Mouse (Mus musculus): ENCODE measurements around the gene Lexm.
A peak's percentile ranks its signal among the peaks of the same experiment; 100 is the strongest.

The Lexm gene

DNA sequence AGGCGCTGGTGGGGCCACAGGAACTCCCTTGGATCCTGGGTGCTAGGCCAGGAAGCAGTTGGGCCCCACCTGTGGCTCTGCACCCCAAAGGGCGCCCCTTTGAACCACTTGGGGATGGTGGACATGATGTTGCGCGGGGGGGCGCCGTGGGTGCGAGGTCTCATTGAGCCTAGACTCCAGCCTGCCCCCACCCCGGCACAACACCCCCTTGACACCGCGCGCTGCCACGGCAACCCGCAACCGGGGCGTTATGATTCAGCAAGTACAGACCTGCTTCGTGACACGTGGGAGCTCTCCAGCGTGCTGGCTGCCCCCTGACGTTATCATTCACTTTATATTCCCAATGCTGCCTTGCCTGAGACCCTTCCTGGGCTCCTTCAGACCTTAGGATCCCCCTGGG lies at the start of gene Lexm:
TSS of gene Lexm (minus strand) at position 186 of the 400 bp plus-strand sequence.
- DNase-seq (ENCODE audit: low read depth, low spot score) = peak; percentile 77

DNA sequence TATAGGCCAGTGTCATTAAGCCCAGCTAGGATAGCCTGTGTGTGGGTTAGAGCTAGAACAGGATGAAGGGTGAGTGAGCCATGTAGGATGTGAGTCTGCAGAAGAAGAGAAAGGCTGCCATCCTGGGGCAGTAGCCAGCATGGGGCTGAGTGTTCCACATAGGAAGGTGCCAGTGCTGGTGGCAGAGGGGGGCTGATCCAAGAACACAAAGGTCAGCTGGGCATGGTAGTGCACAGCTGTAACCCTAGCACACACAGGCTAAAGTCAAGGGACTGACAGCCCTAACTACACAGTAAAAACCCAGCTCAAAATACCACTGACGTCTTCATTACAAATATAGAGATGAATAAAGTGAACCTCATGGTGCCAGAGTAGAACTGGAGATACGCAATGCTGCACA lies 49.5 kb upstream of the Lexm start:
- DNase-seq (ENCODE audit: low read depth, low spot score) = no peak

DNA sequence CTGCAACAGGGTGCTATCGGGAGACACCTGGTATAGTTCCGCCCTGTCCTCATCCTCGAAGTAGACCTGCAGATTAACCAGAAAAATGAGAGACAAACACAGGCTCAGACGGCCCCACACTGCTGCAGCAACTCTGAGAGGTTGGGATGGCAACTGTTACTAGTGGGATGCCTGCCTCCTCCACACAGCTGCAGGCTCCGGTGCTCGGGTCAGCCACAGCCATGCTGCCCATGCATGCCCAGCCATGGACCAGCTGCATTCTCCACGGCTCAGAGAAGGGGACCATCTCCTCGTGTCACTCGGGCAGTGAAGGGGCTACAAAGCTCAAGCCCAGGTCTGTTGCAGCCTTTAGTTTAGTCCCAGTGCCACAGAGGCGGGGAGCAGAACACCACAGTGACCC lies 48.6 kb upstream of the Lexm start:
- no peak for DNase-seq (ENCODE audit: low read depth, low spot score)

DNA sequence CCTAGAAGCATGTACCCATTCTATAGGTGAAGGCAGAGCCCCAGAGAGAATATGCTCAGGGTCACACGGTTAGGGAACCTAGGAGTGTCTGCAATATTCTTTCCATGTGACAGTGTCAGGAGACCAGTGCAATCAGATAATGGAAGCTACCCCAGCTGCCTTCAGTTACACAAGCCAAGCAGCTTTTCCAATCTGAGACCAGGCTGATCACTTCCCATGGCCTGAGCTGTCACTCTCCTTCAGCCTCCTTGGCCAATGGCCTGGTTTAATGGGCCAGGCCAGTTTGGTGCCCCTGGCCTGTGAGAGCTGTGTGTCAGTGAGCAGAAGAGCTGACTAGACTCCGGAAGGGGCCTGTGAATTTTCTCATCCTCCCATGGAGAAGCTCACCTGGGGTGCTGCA lies 48.2 kb upstream of the Lexm start:
- DNase-seq (ENCODE audit: low read depth, low spot score) = no peak

DNA sequence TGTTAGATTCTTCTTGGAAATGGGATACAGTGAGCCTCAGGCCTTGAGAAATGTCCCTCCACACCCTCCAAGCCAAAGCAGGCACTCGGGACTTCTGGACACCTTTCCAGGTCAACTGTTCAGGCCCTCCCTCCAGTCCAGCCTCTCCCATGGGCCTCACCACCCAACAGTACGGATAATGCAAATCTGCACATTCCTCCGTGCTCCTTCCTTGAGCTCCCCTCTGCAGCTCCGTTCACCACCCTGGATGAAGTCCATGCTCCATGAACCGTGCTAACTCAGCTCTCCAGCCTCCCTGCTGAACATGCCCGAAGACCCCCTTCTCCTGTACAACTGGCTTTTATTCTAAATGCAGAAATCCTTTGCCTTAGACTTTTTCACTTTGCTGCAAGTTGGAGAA lies 47.7 kb upstream of the Lexm start:
- DNase-seq (ENCODE audit: low read depth, low spot score) = peak; percentile 41

DNA sequence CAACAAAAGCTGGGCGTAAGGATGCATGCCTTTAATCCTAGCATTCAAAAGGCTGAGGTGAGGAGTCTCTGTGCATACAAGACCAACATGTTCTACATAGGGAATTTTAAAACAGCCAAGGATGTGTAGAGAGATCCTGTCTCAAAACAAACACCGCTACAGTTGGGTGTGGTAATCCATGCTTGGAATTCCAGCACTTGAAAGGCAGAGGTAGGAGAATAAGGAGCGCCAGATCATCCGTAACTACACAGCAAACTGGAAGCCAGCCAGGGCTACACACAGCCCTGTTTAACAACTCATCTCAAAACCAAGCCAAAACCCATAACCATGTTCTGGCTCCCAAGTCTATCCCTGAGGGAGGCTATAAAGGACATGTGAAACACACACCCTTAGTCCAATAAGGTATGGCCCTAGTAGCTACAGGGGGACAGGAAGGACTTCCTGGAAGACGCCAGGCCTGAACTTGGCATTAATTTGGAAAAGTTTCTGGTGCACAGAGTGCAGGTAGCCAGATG lies 47.0 kb upstream of the Lexm start:
- DNase-seq (ENCODE audit: low read depth, low spot score) = peak; percentile 78

DNA sequence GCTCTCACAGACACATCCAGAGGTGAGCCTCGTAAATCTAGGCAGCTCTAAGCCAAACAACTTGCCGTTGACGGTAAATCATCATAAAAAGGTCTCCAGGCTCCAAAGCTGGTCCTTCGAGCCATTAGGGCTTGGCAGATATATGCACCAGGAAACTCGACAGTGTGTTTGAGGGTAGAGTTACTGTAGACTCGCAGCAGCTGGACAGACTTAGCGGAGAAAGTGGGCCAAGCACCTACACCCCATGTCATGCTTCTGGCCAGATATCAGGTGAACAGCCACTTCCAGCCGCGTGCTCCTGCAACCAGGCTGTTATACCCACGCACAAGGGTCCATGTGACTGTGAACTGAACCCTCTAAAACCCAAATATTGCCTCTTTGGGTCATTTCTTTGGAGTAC lies 38.6 kb upstream of the Lexm start:
- no peak for DNase-seq (ENCODE audit: low read depth, low spot score)

DNA sequence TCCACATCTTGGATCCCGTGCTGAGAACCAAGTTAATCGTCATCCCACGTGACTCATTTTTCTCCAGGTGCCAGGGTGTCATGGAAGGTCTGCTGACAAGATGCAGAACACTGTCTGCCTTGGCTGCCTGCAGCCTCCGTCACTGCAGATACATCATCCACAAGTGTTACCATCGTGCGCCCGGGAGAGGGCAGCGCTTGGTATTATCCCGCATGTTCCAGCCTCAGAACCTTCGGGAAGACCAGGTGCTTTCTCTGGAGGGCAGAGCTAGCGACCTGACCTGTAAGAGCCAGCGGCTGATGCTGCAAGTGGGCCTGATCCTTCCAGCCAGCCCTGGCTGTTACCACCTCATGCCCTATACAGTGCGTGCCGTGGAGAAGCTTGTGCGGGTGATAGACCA lies 36.0 kb upstream of the Lexm start:
- peak; percentile 31 for DNase-seq (ENCODE audit: low read depth, low spot score)

DNA sequence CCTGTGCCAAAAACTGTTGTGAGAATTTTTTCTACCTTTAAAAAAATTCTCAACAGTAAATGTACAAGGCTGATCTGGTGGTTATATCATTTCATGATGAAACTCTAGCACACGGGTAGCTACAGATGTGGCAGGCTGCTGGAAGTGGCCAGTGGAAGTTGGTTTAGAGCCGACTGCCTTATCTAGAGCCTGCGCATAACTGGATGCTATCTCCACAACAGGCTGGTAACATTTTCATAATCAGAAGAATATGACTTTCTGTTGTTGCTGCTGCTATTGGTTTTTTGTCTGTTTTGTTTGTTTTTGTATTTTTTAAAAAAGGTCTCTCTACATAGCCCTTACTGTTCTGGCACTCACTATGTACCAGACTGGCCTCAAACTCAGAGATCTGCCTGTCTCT lies 35.5 kb upstream of the Lexm start:
- DNase-seq (ENCODE audit: low read depth, low spot score) = no peak

DNA sequence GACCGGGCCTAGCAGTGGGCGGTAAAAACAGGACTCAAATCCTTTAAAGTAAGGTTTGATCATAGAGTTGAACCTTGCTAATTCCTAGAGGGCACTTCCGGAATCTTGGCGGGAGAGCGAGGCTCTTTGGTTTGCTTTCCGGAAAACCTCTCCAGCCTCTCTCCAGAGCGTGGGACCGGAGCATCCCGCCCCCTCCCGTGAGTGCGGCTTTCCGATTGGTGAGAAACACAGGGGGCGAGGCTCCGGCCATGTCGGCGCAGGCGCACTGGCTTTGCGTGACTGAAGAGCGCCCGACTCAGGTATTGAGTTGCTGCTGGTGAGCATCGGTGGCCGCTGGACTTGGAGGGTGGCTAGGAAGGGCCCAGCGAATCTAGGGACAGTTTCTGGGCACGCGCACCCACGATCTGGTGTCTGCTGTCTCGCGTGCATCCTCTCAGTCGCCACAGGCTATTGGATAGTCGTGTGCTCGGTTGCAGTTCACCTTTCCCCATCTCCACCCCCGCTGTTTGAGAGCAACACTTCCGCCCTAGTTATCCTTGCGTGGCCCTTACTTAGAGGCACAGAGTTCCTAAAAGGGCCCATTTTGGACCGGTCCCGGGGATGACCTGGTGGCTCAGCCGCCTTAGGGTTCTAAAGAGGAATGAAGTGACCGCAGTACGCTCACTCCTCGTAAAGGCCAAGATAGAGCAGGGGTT lies 33.9 kb upstream of the Lexm start, which contains the start of gene Pars2:
TSS of gene Pars2 (plus strand) at position 237 of the 695 bp plus-strand sequence.
- peak; percentile 99 for DNase-seq (ENCODE audit: low read depth, low spot score)

DNA sequence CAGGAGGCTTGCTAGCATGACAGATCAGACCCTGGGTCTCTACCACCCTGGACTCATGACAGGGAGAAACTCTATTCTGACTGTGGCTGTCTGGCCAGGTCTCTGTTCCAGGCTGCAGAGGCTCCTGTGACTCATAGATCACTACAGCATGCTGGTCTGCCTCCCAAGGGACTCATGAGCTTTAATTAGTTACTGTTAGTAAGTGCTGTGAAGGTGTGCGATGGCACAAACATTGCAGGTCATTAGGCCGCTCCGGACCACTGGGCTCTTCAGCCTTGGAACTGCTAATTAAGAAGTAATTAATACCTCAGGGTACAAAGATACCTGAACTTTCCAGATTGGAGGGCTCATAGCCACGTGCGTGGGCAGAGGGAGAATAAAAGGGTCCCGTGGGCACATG lies 30.1 kb upstream of the Lexm start:
- no peak for DNase-seq (ENCODE audit: low read depth, low spot score)

DNA sequence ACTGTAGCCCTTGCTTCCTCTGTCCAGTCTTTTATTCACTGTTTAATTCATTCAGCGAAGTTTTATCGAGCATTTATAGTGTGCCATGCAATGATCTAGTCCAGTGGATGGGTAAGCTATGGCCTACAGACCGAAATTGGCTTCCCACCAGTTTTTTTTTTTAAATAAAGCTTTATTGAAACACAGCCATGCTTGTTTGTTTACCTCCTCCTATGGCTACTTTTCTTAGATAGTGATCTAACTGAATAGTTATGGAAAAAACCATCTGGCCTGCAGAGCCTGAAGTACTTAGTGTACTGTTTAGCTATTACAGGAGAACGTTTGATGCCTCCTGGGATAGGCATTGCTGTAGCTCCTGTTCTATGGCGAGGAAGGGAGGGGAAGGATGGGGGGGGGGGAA lies 28.8 kb upstream of the Lexm start:
- DNase-seq (ENCODE audit: low read depth, low spot score) = no peak

DNA sequence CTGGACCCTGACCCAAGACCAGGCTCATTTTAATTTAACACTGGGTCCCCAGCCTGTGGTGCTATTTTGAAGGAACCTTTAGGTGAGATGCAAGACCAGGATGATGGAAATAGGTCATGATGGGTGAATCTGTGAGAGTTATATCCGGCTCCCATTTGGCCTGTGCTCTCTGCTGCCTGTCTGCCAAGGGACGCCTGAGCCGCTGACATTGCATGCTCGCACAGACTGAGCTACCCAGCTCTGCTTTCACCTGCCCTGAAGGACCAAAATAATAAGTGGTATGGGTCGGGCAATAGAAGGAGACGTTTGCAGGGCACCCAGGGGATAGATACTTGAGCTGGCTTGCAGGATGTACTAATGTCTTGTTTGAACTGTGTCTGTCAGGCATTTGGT lies 27.2 kb upstream of the Lexm start:
- DNase-seq (ENCODE audit: low read depth, low spot score) = no peak

DNA sequence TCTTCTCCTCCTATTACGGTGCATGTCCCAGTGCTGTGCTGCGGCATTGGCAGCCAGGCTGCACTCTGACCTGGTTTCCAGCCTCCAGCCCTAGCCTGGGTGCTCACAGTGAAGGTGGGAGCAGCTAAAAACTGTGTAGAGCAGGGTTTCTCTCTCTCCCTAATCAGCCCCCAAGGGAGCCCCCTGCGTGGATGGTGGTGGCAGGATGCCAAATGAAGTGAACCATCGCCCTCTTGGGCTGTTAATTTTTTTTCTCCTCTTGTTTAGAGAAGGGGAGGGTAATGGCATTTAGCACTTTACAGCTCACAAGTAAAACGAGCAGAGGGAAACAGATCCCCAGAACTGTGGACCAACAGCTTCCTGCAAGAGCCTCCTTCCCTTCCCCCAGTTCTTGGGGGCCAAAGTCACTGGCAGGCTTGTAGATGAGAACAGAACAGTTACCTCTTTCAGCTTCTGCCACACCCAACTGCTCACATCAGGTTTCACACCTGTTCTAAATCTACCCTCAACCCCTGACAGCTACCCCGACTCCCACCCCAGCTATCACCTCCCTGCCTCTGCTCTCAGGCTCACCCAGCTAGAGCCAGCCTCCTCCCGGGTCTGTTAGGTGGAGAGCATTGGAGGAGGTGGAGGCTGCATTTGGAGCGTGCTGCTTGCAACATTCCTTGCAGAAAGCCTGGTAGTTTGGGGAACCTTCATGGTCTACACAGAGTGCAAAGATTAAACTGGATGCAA lies 26.6 kb upstream of the Lexm start:
- DNase-seq (ENCODE audit: low read depth, low spot score) = no peak

DNA sequence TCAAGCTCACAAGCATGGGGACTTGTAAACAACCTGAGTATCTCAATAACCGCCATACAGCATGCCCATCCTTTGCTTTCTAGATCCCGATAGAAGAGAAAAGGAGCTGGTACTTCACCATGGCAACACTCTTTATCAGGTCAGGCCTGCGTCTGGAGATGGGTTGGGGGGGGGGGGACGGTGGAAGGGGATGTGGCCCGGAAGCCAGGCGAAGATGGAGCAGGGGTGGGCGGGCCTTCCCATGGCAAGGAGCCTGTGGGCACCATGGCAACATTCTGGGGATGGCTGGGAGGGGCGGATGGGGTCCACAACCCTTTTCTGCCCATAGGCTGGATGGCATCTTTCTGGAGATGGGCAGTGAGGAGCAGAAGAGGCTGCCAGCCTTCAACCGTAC lies 17.0 kb upstream of the Lexm start:
- DNase-seq (ENCODE audit: low read depth, low spot score) = no peak

DNA sequence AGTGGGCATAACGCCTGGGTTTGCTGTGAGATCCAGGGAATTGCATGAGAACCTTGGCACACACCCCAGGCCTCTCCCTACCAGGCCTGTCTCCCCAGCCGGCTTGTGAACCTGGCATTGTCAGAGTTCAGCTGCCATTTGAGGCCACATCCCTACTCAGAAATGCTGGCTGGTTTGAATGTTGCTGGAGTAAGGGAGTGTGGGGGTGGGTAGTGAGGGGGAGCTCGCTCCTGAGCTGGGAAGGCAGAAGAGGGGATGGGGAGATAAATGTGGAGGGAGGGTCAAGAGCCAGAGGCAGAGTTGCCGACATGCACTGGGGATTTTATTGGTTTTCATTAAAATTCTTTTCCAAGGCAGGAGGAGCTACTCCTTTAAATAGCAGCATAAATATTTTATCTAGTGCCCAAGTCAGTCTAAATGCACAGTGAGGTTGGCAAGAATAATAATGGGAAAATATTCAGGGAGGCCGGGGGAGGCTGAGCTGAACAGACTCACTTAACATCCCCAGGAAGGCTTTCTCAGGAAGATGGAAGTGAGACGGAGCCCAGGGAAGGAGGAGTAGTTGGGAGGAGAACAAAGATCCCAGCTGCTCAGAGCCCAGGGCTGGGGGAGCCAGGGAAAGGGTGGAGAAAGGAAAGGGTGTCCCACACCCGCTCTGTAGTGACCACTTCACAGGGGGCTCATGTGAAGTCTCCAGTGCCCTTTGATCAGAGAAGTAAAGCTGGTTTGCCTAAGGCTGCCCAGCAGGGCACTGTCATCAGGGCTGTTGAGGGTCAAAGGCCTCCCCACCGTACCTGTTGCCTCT lies 16.4 kb upstream of the Lexm start:
- no peak for DNase-seq (ENCODE audit: low read depth, low spot score)

DNA sequence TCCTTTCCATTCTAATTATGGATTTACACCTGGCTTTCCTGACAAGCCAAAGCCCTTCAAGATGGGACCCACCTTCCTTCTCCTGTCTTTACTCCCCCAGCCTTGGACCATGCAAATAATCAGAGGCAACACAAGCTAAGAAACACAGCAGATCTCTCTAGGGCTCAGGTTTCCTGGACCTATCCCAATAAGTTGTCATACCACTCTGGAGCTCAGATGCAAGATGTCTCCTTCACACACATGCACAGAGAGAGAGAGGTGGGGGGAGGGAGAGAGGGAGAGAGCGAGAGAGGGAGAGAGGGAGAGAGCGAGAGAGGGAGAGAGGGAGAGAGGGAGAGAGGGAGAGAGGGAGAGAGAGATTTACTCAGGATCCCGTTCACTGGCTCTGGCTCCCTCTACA lies 15.3 kb upstream of the Lexm start:
- no peak for DNase-seq (ENCODE audit: low read depth, low spot score)

DNA sequence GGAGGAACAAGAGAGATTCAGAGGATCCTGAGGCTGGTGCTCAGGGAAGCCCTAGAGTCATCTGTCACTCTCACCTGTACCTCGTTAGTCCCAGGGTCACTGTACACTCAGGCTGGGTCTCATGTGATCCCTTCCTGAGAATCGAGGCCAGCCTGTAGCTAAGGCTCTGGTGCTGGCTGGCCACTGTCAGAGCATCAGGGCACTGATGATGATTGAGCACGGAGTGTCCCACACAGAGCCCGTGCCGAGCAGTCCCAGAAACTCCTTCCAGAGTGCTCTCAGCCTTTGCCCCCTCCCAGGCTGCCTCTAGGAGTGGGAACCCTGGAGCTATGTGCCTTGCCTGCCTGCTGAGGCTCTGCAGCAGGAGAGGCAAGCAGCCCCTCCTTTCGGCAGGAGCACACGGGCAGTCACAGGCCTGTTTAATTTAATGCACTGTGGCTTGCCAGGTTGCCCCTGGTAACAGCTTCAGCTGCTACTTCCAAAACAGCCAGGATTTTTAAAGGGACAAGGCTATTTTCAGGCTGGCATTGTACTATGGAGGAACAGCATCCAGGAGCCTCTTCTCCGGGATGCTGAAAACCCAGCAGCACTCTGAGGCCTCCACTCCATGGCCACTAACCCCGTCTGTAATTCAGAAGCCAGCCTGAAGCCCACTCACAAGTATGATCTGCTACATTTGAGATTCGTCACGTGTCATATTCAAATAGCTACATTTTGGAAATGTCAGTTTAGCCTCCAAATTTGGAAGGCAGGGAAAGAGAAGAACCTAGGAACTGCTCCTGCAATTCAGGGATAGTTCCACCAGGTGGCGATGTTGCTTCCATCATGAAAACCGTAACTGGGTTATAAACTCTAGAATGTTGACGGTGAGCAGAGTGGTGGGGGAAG lies 13.5 kb upstream of the Lexm start:
- DNase-seq (ENCODE audit: low read depth, low spot score) = peak; percentile 64

DNA sequence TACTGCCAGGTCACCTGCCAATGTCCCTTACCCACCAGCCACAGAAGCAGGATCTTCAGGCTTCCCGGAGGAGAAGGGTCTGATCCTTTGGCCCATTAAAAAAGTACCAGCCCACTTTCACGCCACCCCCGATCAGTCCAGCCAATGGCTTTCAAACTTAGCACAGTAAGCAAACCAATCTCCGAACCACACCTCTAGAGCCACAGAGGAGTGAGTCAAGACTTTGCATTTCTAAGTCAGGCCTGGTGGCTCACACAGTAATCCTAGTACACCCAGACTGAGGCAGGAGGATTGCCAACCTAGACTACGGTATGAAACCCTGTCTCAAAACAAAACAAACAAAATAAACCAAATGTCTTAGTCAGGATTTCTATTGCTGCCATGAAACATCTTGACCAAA lies 12.3 kb upstream of the Lexm start:
- DNase-seq (ENCODE audit: low read depth, low spot score) = peak; percentile 32

DNA sequence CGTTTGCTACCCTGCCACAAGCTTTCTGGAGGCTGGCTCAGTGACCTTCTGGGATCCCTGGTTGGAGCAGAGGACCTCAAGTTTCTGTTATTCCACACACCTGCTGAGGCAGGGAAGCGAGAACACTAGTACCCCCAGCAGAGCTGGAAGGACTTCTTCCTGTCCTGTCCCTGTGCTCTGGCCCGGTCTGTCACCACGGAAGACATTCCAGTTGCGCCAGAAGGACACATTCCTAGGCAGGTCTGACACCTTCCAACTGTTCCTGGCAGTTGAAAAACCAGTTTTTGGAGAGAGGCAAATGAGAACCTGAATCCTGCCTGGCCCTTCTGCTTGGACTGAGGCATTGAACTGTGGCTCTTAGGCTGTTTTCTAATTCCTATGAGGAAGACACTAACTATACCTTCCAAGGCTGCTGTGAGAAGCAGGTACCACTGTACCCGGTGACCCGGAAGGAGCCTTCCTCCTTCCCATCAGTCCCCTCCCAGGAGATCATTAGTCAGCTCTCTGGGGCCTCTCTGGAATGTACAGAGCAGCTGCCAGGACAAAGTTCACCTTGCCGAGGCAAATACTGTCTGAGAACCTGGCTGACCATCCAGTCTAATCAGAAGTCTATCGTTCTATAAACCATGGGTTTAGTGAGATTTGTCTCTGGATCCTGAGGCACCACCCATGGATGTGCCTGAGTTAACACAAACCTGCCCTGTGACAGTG lies 11.8 kb upstream of the Lexm start:
- DNase-seq (ENCODE audit: low read depth, low spot score) = peak; percentile 27

DNA sequence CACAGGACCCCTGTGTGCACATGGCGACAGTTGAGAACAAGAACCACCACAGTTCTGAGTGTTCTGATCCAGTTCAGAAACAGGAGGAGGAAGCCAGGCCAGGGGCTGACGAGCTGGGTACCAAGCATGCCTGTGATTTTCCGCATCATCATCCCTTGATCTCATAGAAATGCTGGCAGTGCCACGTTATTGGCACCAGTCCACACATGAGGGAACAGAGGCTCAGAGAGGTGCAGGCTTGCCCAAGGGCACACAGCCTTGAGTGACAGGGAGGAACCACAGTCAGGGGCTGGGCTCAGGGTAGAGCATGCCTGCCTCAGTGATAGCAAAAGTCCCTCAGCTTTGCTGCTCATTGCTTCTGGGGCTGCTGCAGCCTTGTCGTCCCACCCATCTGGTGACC lies 10.8 kb upstream of the Lexm start:
- no peak for DNase-seq (ENCODE audit: low read depth, low spot score)
